Mouse (Mus musculus): ENCODE measurements around the gene Gsta3.

DNA sequence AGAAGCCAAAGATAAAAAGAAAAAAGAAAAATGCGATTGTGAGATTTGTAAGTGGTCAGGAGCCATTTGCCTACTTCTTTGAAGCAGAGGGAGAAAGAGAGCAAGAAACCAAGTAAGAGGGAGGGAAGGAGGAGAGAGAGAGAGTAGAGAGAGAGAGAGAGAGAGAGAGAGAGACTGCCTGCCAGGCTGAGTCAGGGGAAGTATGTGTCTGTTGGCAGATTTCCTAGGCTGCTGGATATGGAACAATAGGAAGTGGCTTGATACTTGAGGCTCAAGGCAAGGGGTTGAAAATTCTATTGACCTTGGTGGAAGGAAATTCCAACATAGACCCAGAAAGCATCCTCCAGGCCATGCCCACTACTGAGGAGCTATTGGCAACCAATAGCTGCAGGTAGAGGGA lies 55.8 kb downstream of the Gsta3 start:
- no peak for TF ChIP-seq CTCF (IDR thresholded peaks at IDR 0.05; ENCODE audit: low read depth)
- TF ChIP-seq EP300 (IDR thresholded peaks at IDR 0.05; ENCODE audit: low read depth), result no peak

Data from heart, postnatal 0 days (tissue).